Mouse (Mus musculus): ENCODE measurements at regions not wholly inside any gene's neighbourhood (a gene's known extent, or its start where the extent isn't known, plus 50 kb on each side); places are given as distances from the start of the nearest gene placed in this dataset.

DNA sequence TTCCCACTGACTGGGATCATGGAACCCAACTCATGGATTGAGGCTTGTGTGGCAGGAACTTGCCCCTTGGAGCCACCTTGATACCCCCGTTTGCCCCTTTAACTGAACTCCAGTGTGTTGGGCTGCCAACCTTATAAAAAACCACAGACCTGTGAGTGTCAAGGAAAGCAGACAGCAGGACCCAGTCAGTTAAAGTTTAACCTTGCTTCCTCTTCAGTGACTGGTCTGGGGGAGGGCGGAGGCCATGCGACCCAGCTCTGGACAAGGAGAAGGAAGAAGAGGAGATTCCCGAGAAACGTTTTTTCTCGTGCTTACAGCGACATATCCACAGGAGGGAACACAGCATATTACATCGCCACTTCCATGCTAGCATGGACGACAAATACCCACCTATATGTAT, 281.9 kb upstream of the Zfp64 start:
- TF ChIP-seq CTCF (IDR thresholded peaks at IDR 0.05; ENCODE audit: low read depth) (no peak), EP300 (optimal IDR thresholded peaks at IDR 0.05) (no peak)

Data from stomach, postnatal 0 days (tissue).